9 mouse cellular contexts compared by ENCODE assay signal in genomic region chr11:110357756-110358551, GRCm38 (mm10). TPM values are rescaled to one million over a fixed set of nuclear protein-coding genes. Genes with fewer than 3 reads are reported as not detected.
DNase-seq lines count a peak whose midpoint lies in the region; TF ChIP-seq lines count a peak whose summit lies in the region.
"Had no signal": no experiment of that assay in that cellular context is flagged by ENCODE, and none has a peak within 500 bp of the region (broad histone marks: within the 10 kb centered on the region; RNA-seq: fewer than 3 reads in every experiment).

No protein-coding gene starts in this region.

- TF ChIP-seq CTCF in kidney, adult 2 months (conservative IDR thresholded peaks at IDR 0.05; ENCODE audit: insufficient read depth, insufficient read length, low read depth, low read length) = peak; percentile 62
- TF ChIP-seq CTCF in brain, embryonic 14.5 days (IDR thresholded peaks at IDR 0.05; ENCODE audit: borderline replicate concordance, extremely low read depth, insufficient read depth, insufficient read length) = peak; percentile 64; the same call in 1 of the 2 replicates
- TF ChIP-seq CTCF in lung, adult 2 months (IDR thresholded peaks at IDR 0.05; ENCODE audit: insufficient read depth, low read length) = no peak; the same call in 1 of the 2 replicates

- no peaks in the 10 kb centered on the region for H3K27me3 ChIP-seq in kidney, adult 2 months (replicated peaks; ENCODE audit: control insufficient read depth, insufficient read depth, low read length)
- H3K27me3 ChIP-seq: embryonic facial prominence, embryonic 15.5 days had no signal

- no peak for TF ChIP-seq POLR2A in kidney, adult 2 months (IDR thresholded peaks at IDR 0.05; ENCODE audit: low read depth, low read length)
- TF ChIP-seq POLR2A in brain, embryonic 14.5 days (IDR thresholded peaks at IDR 0.05; ENCODE audit: borderline replicate concordance, extremely low read depth, insufficient read depth, insufficient read length, poor library complexity, severe bottlenecking) = no peak
- no peak for TF ChIP-seq POLR2A in lung, adult 2 months (IDR thresholded peaks at IDR 0.05; ENCODE audit: borderline replicate concordance, extremely low read depth, low read depth, low read length)

- H3K27ac ChIP-seq in kidney, adult 2 months (ENCODE audit: insufficient read depth, low read depth, low read length) = no peak overlapping the region
- H3K27ac ChIP-seq: embryonic facial prominence, embryonic 15.5 days; macrophage had no signal

- DNase-seq in kidney, adult 2 months = peak; percentile 58
- DNase-seq in kidney, adult 11 months = no peak
- DNase-seq in Muller cell, postnatal 12 days (ENCODE audit: inconsistent ontology term) = peak; percentile 36
- peak; percentile 64 for DNase-seq in brain, embryonic 14.5 days (ENCODE audit: low read depth)
- peak; percentile 47 for DNase-seq in heart, postnatal 4 days
- peak; percentile 36 for DNase-seq in lung, adult 2 months
- DNase-seq in urinary bladder, postnatal 36 days (ENCODE audit: low spot score in 2 of 2) = peak; percentile 42 to 53

- no peak overlapping the region for H3K4me3 ChIP-seq in kidney, adult 2 months (ENCODE audit: insufficient read depth, low read depth, low read length)
- no peak overlapping the region for H3K4me3 ChIP-seq in lung, adult 2 months (replicated peaks; ENCODE audit: extremely low read depth, low read depth, low read length)
- H3K4me3 ChIP-seq: embryonic facial prominence, embryonic 15.5 days had no signal

- H3K4me1 ChIP-seq in kidney, adult 2 months (ENCODE audit: control insufficient read depth, insufficient read depth, low read length) = no peaks in the 10 kb centered on the region
- H3K4me1 ChIP-seq in lung, adult 2 months (ENCODE audit: control insufficient read depth, insufficient read depth, low read length) = no peaks in the 10 kb centered on the region
- H3K4me1 ChIP-seq: embryonic facial prominence, embryonic 15.5 days had no signal

- WGBS in kidney, adult 2 months = 64% methylated on average over 16 of the region's 16 CpGs
- 51% methylated on average over 16 of the region's 16 CpGs for WGBS in lung, adult 2 months

- no peaks in the 10 kb centered on the region for H3K36me3 ChIP-seq in kidney, adult 2 months (ENCODE audit: control insufficient read depth, insufficient read depth, low read length)
- H3K36me3 ChIP-seq: embryonic facial prominence, embryonic 15.5 days had no signal

RNA-seq across cellular contexts. Expression of gene Abca5, which starts 20.4 kb away (rescaled TPM):
- polyA plus RNA-seq in kidney, adult 2 months (2012; rRNA removed) = 1.3 and 2.0 TPM in 2 replicates
- polyA plus RNA-seq in brain, embryonic 14.5 days (2012; rRNA removed) = 4.6 and 6.5 TPM in 2 replicates
- total RNA-seq in heart, postnatal 4 days (2021) = 10 to 100 TPM; 12.6 to 13.6 TPM
- 2.5 and 4.1 TPM in 2 replicates for polyA plus RNA-seq in lung, adult 2 months (2012; rRNA removed)

RNA-seq across cellular contexts. Expression of gene Map2k6, which starts 41.0 kb away (rescaled TPM):
- 5.6 and 6.6 TPM in 2 replicates for polyA plus RNA-seq in kidney, adult 2 months (2012; rRNA removed)
- 20.8 and 21.4 TPM in 2 replicates for polyA plus RNA-seq in brain, embryonic 14.5 days (2012; rRNA removed)
- 10 to 100 TPM; 11.8 to 15.0 TPM for total RNA-seq in heart, postnatal 4 days (2021)
- polyA plus RNA-seq in lung, adult 2 months (2012; rRNA removed) = 2.1 and 2.3 TPM in 2 replicates
